8 mouse cellular contexts compared by ENCODE assay signal in genomic region chr8:75033511-75034243, GRCm38 (mm10). TPM values are rescaled to one million over a fixed set of nuclear protein-coding genes. Genes with fewer than 3 reads are reported as not detected.
A peak's percentile ranks its signal among the peaks of the same experiment; 100 is the strongest.
DNase-seq lines count a peak whose midpoint lies in the region; ATAC-seq and TF ChIP-seq lines count a peak whose summit lies in the region.

Gene Tom1 (plus strand): TSS chr8:75033705.

- peak within 1 kb of the TSS; percentile 72 for H3K4me2 ChIP-seq in forebrain, embryonic 15.5 days (replicated peaks)

- peak; percentile 100 for ATAC-seq in forebrain, embryonic 15.5 days (replicated peaks)
- ATAC-seq in neutrophil, adult 5-6 weeks (ENCODE audit: extremely low read depth, insufficient number of reproducible peaks, low FRiP score, poor library complexity, severe bottlenecking), result peak; percentile 92

- peaks cover 4 to 15% of the 10 kb centered on the region in 2 experiments for H3K4me1 ChIP-seq in ES-E14 (ENCODE audit: control insufficient read depth in 2 of 2, insufficient read depth in 2 of 2, low read length in 2 of 2, poor library complexity in 1 of 2)
- H3K4me1 ChIP-seq in forebrain, embryonic 15.5 days, result peaks cover 12% of the 10 kb centered on the region
- peaks cover 8% of the 10 kb centered on the region for H3K4me1 ChIP-seq in lung, adult 2 months (ENCODE audit: control insufficient read depth, insufficient read depth, low read length)

- H3K9ac ChIP-seq in ES-E14 (ENCODE audit: insufficient read depth, low read depth, low read length, poor library complexity, severe bottlenecking), result peak within 1 kb of the TSS; percentile 90
- peak within 1 kb of the TSS; percentile 67 for H3K9ac ChIP-seq in forebrain, embryonic 15.5 days (replicated peaks)

- peak; percentile 48; the same call in 1 of the 2 replicates for TF ChIP-seq POLR2A in lung, adult 2 months (IDR thresholded peaks at IDR 0.05; ENCODE audit: borderline replicate concordance, extremely low read depth, low read depth, low read length)

- WGBS in forebrain, embryonic 15.5 days, result under 1% methylated on average over 62 of the region's 62 CpGs
- under 1% methylated on average over 62 of the region's 62 CpGs for WGBS in lung, adult 2 months

- H3K27me3 ChIP-seq in forebrain, embryonic 15.5 days, result no peaks in the 10 kb centered on the region

- peaks cover 20% of the 10 kb centered on the region for H3K36me3 ChIP-seq in ES-E14 (ENCODE audit: control insufficient read depth, insufficient read depth, low read length, poor library complexity, severe bottlenecking)
- peaks cover 18% of the 10 kb centered on the region for H3K36me3 ChIP-seq in forebrain, embryonic 15.5 days

- no peak for TF ChIP-seq CTCF in lung, adult 2 months (IDR thresholded peaks at IDR 0.05; ENCODE audit: insufficient read depth, low read length)

- in situ Hi-C loops in ES-E14 (cut with MboI; ENCODE audit: low sequenced_read_pairs in 2 of 2, unreplicated experiment in 2 of 2), result no loop called here

- DNase-seq in ES-E14 (ENCODE audit: low read depth, low spot score), result peak; percentile 99
- DNase-seq in cerebellum, adult 11-12 months, result peak; percentile 98
- DNase-seq in heart, postnatal 25 days (ENCODE audit: low spot score), result peak; percentile 97
- DNase-seq in layer of hippocampus, adult 18-20 months (ENCODE audit: low spot score in 2 of 2), result peak; percentile 98 to 99
- peak; percentile 100 for DNase-seq in lung, adult 2 months
- peak; percentile 91 to 95 for DNase-seq in thymus, adult 18-20 months

- intact Hi-C loops in heart, postnatal 25 days (cut with DNase I), result loop anchor here (5.0 kb wide), 1 partner anchor 41 kb away; the partner anchor contains the start of gene Hmgxb4

- H3K4me3 ChIP-seq in ES-E14 (ENCODE audit: insufficient read depth in 1 of 2, low read depth in 1 of 2, low read length in 2 of 2, poor library complexity in 1 of 2, severe bottlenecking in 1 of 2), result peak within 1 kb of the TSS; percentile 84 to 91
- H3K4me3 ChIP-seq in forebrain, embryonic 15.5 days, result peak within 1 kb of the TSS; percentile 73
- H3K4me3 ChIP-seq in lung, adult 2 months (replicated peaks; ENCODE audit: extremely low read depth, low read depth, low read length), result peak within 1 kb of the TSS; percentile 74

- H3K27ac ChIP-seq in ES-E14 (ENCODE audit: insufficient read depth, low read depth, low read length, poor library complexity, severe bottlenecking), result peak within 1 kb of the TSS; percentile 87
- H3K27ac ChIP-seq in forebrain, embryonic 15.5 days (replicated peaks), result peak within 1 kb of the TSS; percentile 89

- no peaks in the 10 kb centered on the region for H3K9me3 ChIP-seq in ES-E14 (ENCODE audit: control insufficient read depth, insufficient read depth, low read depth, low read length)
- no peaks in the 10 kb centered on the region for H3K9me3 ChIP-seq in forebrain, embryonic 15.5 days

TF ChIP-seq in ES-E14, 5 proteins besides CTCF, POLR2A, EP300 and RAD21:
- no peak for TF ChIP-seq ZC3H11A (IDR thresholded peaks at IDR 0.05; ENCODE audit: borderline replicate concordance, low read depth, low read length)
- peak; percentile 99 for TF ChIP-seq CHD2 (IDR thresholded peaks at IDR 0.05; ENCODE audit: low read depth, low read length)
- TF ChIP-seq MAFK (IDR thresholded peaks at IDR 0.05; ENCODE audit: insufficient read depth, low read depth, low read length), result no peak

RNA-seq across cellular contexts. Expression of gene Tom1, which starts in this region (rescaled TPM):
- 24.5 and 24.7 TPM in 2 replicates for total RNA-seq in ES-E14 (2012; rRNA removed)
- 14.4 and 20.7 TPM in 2 replicates for polyA plus RNA-seq in forebrain, embryonic 15.5 days (2015; fragmentation: Nextera tagmentation; extraction: Ambion mirVana)
- total RNA-seq in heart, postnatal 25 days (2021), result 10 to 100 TPM; 56.2 to 63.1 TPM
- 10 to 100 TPM; 40.4 to 42.5 TPM for total RNA-seq in layer of hippocampus, adult 18-20 months (2021)
- polyA plus RNA-seq in lung, adult 2 months (2012; rRNA removed), result 33.3 and 66.5 TPM in 2 replicates
- total RNA-seq in neutrophil, adult 5-6 weeks (2017), result 10.3 and 11.6 TPM in 2 replicates

Comparison
In these comparisons a context has a peak if more than half of its experiments do, and no peak if none do; other contexts are left out.
1. Peak in every context shown above with its lines: DNase-seq, ATAC-seq, H3K4me3 ChIP-seq and H3K27ac ChIP-seq.